Mouse (Mus musculus) MEL (cell line): ENCODE measurements around the gene Rhoa. TPM values are rescaled to one million over a fixed set of nuclear protein-coding genes. Genes with fewer than 3 reads are reported as not detected.
A peak's percentile ranks its signal among the peaks of the same experiment; 100 is the strongest.

Experiments
- DNase-seq: peaks from one replicate; pipeline ENCODE4 v3.0.0; 2011; ENCODE audit warnings: low read depth, low spot score
- H3K27ac ChIP-seq: 2 replicates; pipeline ENCODE4 v1.5.1; 2012; ENCODE audit warnings: low read depth, mild to moderate bottlenecking, control low read depth, low read length, moderate library complexity; ENCODE audit not compliant: control insufficient read depth
- H3K27me3 ChIP-seq, 2 experiments: fragments of 150-350 bp in 1 of 2; sonication (generic) in 1 of 2; 2 replicates each; pipeline ENCODE4 v1.6.1; 2012; ENCODE audit warnings: low read length in 2 of 2, mild to moderate bottlenecking in 2 of 2, improper control_type of control experiment in 1 of 2, moderate library complexity in 1 of 2; ENCODE audit not compliant: insufficient read depth in 2 of 2, control insufficient read depth in 1 of 2
- H3K36me3 ChIP-seq, 2 experiments: 2 replicates each; pipeline ENCODE4 v1.6.1; 2012 to 2014; ENCODE audit warnings: low read length in 2 of 2, improper control_type of control experiment in 1 of 2, inconsistent platforms in 1 of 2, mild to moderate bottlenecking in 1 of 2; ENCODE audit not compliant: insufficient read depth in 2 of 2, control insufficient read depth in 1 of 2
- H3K4me1 ChIP-seq, 2 experiments: fragments of 150-350 bp in 1 of 2; sonication (generic) in 1 of 2; 2 replicates each; pipeline ENCODE4 v1.6.1; 2012; ENCODE audit warnings: low read length in 2 of 2, improper control_type of control experiment in 1 of 2, mild to moderate bottlenecking in 1 of 2; ENCODE audit not compliant: insufficient read depth in 2 of 2, control insufficient read depth in 1 of 2
- H3K4me3 ChIP-seq, 2 experiments: fragments of 150-350 bp in 1 of 2; sonication (generic) in 1 of 2; 2 replicates each; pipeline ENCODE4 v1.5.1; 2012; ENCODE audit warnings: low read depth in 2 of 2, low read length in 2 of 2, mild to moderate bottlenecking in 2 of 2, moderate library complexity in 2 of 2, control low read depth in 1 of 2, improper control_type of control experiment in 1 of 2; ENCODE audit not compliant: control insufficient read depth in 1 of 2, insufficient read depth in 1 of 2
- H3K79me2 ChIP-seq: 2 replicates; pipeline ENCODE4 v1.6.1; 2012; ENCODE audit warnings: mild to moderate bottlenecking, low read length, moderate library complexity; ENCODE audit not compliant: control insufficient read depth, poor library complexity, insufficient read depth
- H3K9ac ChIP-seq: 2 replicates; pipeline ENCODE4 v1.6.1; 2012; ENCODE audit warnings: low read depth, mild to moderate bottlenecking, control low read depth, low read length, moderate library complexity; ENCODE audit not compliant: control insufficient read depth, poor library complexity, severe bottlenecking
- H3K9me3 ChIP-seq: fragments of 150-350 bp; sonication (generic); replicated peaks from 2 replicates; pipeline ENCODE4 v1.6.1; 2012; ENCODE audit warnings: mild to moderate bottlenecking, low read length, improper control_type of control experiment, moderate library complexity; ENCODE audit not compliant: insufficient read depth
- CHD1 ChIP-seq: IDR thresholded peaks from 2 replicates; pipeline ENCODE4 v1.6.1; 2012; ENCODE audit warnings: low read depth, mild to moderate bottlenecking, inconsistent platforms, low read length, improper control_type of control experiment
- CHD2 ChIP-seq: IDR thresholded peaks from 2 replicates; pipeline ENCODE4 v1.6.1; 2011; ENCODE audit warnings: low read length, improper control_type of control experiment
- CTCF ChIP-seq, 3 experiments: IDR thresholded peaks in 2 of 3; conservative IDR thresholded peaks in 1 of 3; 2 replicates each; pipeline ENCODE4 v1.5.1; 2011 to 2012; ENCODE audit warnings: low read length in 3 of 3, low read depth in 2 of 3, mild to moderate bottlenecking in 2 of 3, improper control_type of control experiment in 1 of 3, inconsistent platforms in 1 of 3, mixed read lengths in 1 of 3, moderate library complexity in 1 of 3; ENCODE audit not compliant: control insufficient read depth in 1 of 3, insufficient read depth in 1 of 3, poor library complexity in 1 of 3, severe bottlenecking in 1 of 3
- ELF1 ChIP-seq: IDR thresholded peaks from 2 replicates; pipeline ENCODE4 v1.6.1; 2014; ENCODE audit warnings: low read depth, mild to moderate bottlenecking, inconsistent platforms, low read length, improper control_type of control experiment, moderate library complexity
- EP300 ChIP-seq, 2 experiments: IDR thresholded peaks; 2 replicates each; pipeline ENCODE4 v1.6.1; 2011; ENCODE audit warnings: improper control_type of control experiment in 2 of 2, low read length in 2 of 2, low read depth in 1 of 2, mild to moderate bottlenecking in 1 of 2
- ETS1 ChIP-seq: IDR thresholded peaks from 2 replicates; pipeline ENCODE4 v1.6.1; 2012; ENCODE audit warnings: low read depth, mild to moderate bottlenecking, inconsistent platforms, low read length, improper control_type of control experiment, moderate library complexity
- GATA1 ChIP-seq: IDR thresholded peaks from 2 replicates; pipeline ENCODE4 v1.6.1; 2011; ENCODE audit warnings: low read depth, low read length, improper control_type of control experiment
- KAT2A ChIP-seq: conservative IDR thresholded peaks from 2 replicates; pipeline ENCODE4 v1.6.1; 2012; ENCODE audit warnings: low read depth, low read length, improper control_type of control experiment, inconsistent platforms
- MAX ChIP-seq: IDR thresholded peaks from 2 replicates; pipeline ENCODE4 v1.6.1; 2011; ENCODE audit warnings: low read length, improper control_type of control experiment
- MAZ ChIP-seq: IDR thresholded peaks from 2 replicates; pipeline ENCODE4 v1.6.1; 2012; ENCODE audit warnings: low read depth, mild to moderate bottlenecking, inconsistent platforms, low read length, improper control_type of control experiment
- MEF2A ChIP-seq: IDR thresholded peaks from 2 replicates; pipeline ENCODE4 v1.6.1; 2014; ENCODE audit warnings: low read depth, mild to moderate bottlenecking, inconsistent platforms, low read length, improper control_type of control experiment; ENCODE audit not compliant: poor library complexity, insufficient replicate concordance, severe bottlenecking; ENCODE audit errors: extremely low read depth
- MXI1 ChIP-seq: IDR thresholded peaks from 2 replicates; pipeline ENCODE4 v1.6.1; 2011; ENCODE audit warnings: mild to moderate bottlenecking, low read depth, low read length, improper control_type of control experiment
- MYC ChIP-seq: IDR thresholded peaks from 2 replicates; pipeline ENCODE4 v1.6.1; 2011; ENCODE audit warnings: low read depth, mild to moderate bottlenecking, low read length, improper control_type of control experiment, moderate library complexity
- NRF1 ChIP-seq: IDR thresholded peaks from 2 replicates; pipeline ENCODE4 v1.6.1; 2014; ENCODE audit warnings: low read depth, mild to moderate bottlenecking, inconsistent platforms, low read length, improper control_type of control experiment, moderate library complexity; ENCODE audit not compliant: poor library complexity, insufficient read depth, severe bottlenecking
- POLR2A ChIP-seq, 2 experiments: IDR thresholded peaks; 2 replicates each; pipeline ENCODE4 v1.6.1; 2011 to 2012; ENCODE audit warnings: low read length in 2 of 2, mild to moderate bottlenecking in 2 of 2, control low read depth in 1 of 2, improper control_type of control experiment in 1 of 2, low read depth in 1 of 2, moderate library complexity in 1 of 2; ENCODE audit not compliant: control insufficient read depth in 1 of 2, insufficient read depth in 1 of 2, poor library complexity in 1 of 2
- POLR2AphosphoS2 ChIP-seq: IDR thresholded peaks from 2 replicates; pipeline ENCODE4 v1.6.1; 2011; ENCODE audit warnings: low read length, improper control_type of control experiment
- POLR2AphosphoS5 ChIP-seq: IDR thresholded peaks from 2 replicates; pipeline ENCODE4 v1.6.1; 2012; ENCODE audit warnings: low read depth, borderline replicate concordance, mild to moderate bottlenecking, inconsistent platforms, low read length, moderate library complexity, mixed read lengths
- RAD21 ChIP-seq: IDR thresholded peaks from 2 replicates; pipeline ENCODE4 v1.6.1; 2011; ENCODE audit warnings: mild to moderate bottlenecking, low read depth, low read length, improper control_type of control experiment
- RCOR1 ChIP-seq: IDR thresholded peaks from 2 replicates; pipeline ENCODE4 v1.6.1; 2012; ENCODE audit warnings: low read depth, mild to moderate bottlenecking, inconsistent platforms, low read length, improper control_type of control experiment
- SIN3A ChIP-seq: IDR thresholded peaks from 2 replicates; pipeline ENCODE4 v1.6.1; 2012; ENCODE audit warnings: low read length, improper control_type of control experiment, inconsistent platforms
- SMC3 ChIP-seq: IDR thresholded peaks from 2 replicates; pipeline ENCODE4 v1.6.1; 2011; ENCODE audit warnings: low read depth, low read length, improper control_type of control experiment
- TAL1 ChIP-seq: IDR thresholded peaks from 2 replicates; pipeline ENCODE4 v1.6.1; 2012; ENCODE audit warnings: mild to moderate bottlenecking, inconsistent platforms, low read length, moderate library complexity, mixed read lengths
- TBP ChIP-seq: IDR thresholded peaks from 2 replicates; pipeline ENCODE4 v1.8.0; 2011; ENCODE audit warnings: low read depth, low read length, improper control_type of control experiment
- UBTF ChIP-seq: IDR thresholded peaks from 2 replicates; pipeline ENCODE4 v1.6.1; 2012; ENCODE audit warnings: low read depth, mild to moderate bottlenecking, inconsistent platforms, low read length, improper control_type of control experiment, moderate library complexity, borderline replicate concordance; ENCODE audit not compliant: insufficient read depth
- USF1 ChIP-seq: IDR thresholded peaks from 2 replicates; pipeline ENCODE4 v1.6.1; 2014; ENCODE audit warnings: low read depth, mild to moderate bottlenecking, inconsistent platforms, low read length, improper control_type of control experiment, moderate library complexity
- USF2 ChIP-seq, 2 experiments: IDR thresholded peaks; 2 replicates each; pipeline ENCODE4 v1.6.1; 2011 to 2012; ENCODE audit warnings: improper control_type of control experiment in 2 of 2, low read length in 2 of 2, borderline replicate concordance in 1 of 2, inconsistent platforms in 1 of 2, low read depth in 1 of 2, mild to moderate bottlenecking in 1 of 2; ENCODE audit not compliant: insufficient read depth in 1 of 2
- ZKSCAN1 ChIP-seq: IDR thresholded peaks from 2 replicates; pipeline ENCODE4 v1.6.1; 2012; ENCODE audit warnings: low read depth, mild to moderate bottlenecking, inconsistent platforms, low read length, improper control_type of control experiment, moderate library complexity
- polyA plus RNA-seq, 2 experiments: library from polyadenylated mRNA; stranded (reverse) in 1 of 2; unstranded in 1 of 2; fragments of >175 nt in 1 of 2; fragments of >200 nt in 1 of 2; gene quantifications; 2 replicates each; pipeline versions ENCODE4 v1.2.1 to v1.2.4; 2012; ENCODE audit warnings: low replicate concordance in 2 of 2, low read depth in 1 of 2; ENCODE audit not compliant: insufficient read length in 2 of 2, insufficient read depth in 1 of 2, missing spikeins in 1 of 2
- total RNA-seq: library from RNA; depleted of rRNA; stranded (reverse); fragments of 300-350 nt; gene quantifications from 2 replicates; pipeline ENCODE4 v1.2.3, GENCODE M21; 2012

Rhoa gene
- total and polyA plus RNA-seq, 3 experiments, result 80.9 to 241 TPM; not detected in 1

- H3K4me1 ChIP-seq, result peaks cover 4 to 21% of the 10 kb centered on the region in 2 experiments; a peak in 3 of 4 replicates
These were observed 647 bp downstream of the Rhoa start for GRCm38 (mm10) chr9:108306571-108306980.

GRCm38 (mm10) chr9:108307021-108307807 is 1.3 kb downstream of the Rhoa start:
- H3K9ac ChIP-seq, result peak overlapping the region; percentile 99
- H3K27ac ChIP-seq, result peak overlapping the region; percentile 90
- peaks cover 2 to 46% of the 10 kb centered on the region in 2 experiments; a peak in 3 of 4 replicates for H3K36me3 ChIP-seq
- peaks cover 4 to 21% of the 10 kb centered on the region in 2 experiments; a peak in 3 of 4 replicates for H3K4me1 ChIP-seq
- H3K27me3 ChIP-seq, result no peaks in the 10 kb centered on the region
- H3K79me2 ChIP-seq, result peaks cover 60% of the 10 kb centered on the region
- DNase-seq, result peak; percentile 64
- H3K9me3 ChIP-seq, result no peaks in the 10 kb centered on the region
- peak overlapping the region; percentile 87 to 98 for H3K4me3 ChIP-seq
- TF ChIP-seq USF2 (IDR thresholded peaks at IDR 0.05; ENCODE audit: borderline replicate concordance in 1 of 2, insufficient read depth in 1 of 2, low read depth in 1 of 2, low read length in 2 of 2) (peak; percentile 35 to 73; a peak in 3 of 4 replicates), TBP (no peak), CHD2 (no peak), RAD21 (no peak), CHD1 (0 out of 2 replicates have a peak, but pooled peaks have one; percentile 41), TAL1 (no peak), USF1 (peak; percentile 93), MXI1 (peak; percentile 90), MYC (no peak), NRF1 (no peak), POLR2AphosphoS5 (no peak), GATA1 (no peak), UBTF (no peak; the same call in 1 of the 2 replicates), CTCF (IDR thresholded peaks at IDR 0.05 in 2 of 3, conservative IDR thresholded peaks at IDR 0.05 in 1 of 3; ENCODE audit: control insufficient read depth in 1 of 3, insufficient read depth in 1 of 3, low read depth in 2 of 3, low read length in 3 of 3, poor library complexity in 1 of 3, severe bottlenecking in 1 of 3) (no peak), MEF2A (no peak), ETS1 (no peak), ZKSCAN1 (no peak), POLR2AphosphoS2 (no peak), POLR2A (IDR thresholded peaks at IDR 0.05; ENCODE audit: control insufficient read depth in 1 of 2, insufficient read depth in 1 of 2, low read depth in 1 of 2, low read length in 2 of 2, poor library complexity in 1 of 2) (no peak), MAX (peak; percentile 94), SIN3A (peak; percentile 86), EP300 (IDR thresholded peaks at IDR 0.05; ENCODE audit: low read depth in 1 of 2, low read length in 2 of 2) (no peak), RCOR1 (no peak)

More at GRCm38 (mm10) chr9:108306571-108306980, 647 bp downstream of the Rhoa start:
- Histone ChIP-seq H3K36me3 (peaks cover 2 to 42% of the 10 kb centered on the region in 2 experiments; a peak in 3 of 4 replicates), H3K9ac (peak overlapping the region; percentile 99), H3K4me3 (peak overlapping the region; percentile 87 to 98), H3K79me2 (peaks cover 54% of the 10 kb centered on the region), H3K27me3 (no peaks in the 10 kb centered on the region), H3K27ac (peak overlapping the region; percentile 99), H3K9me3 (no peaks in the 10 kb centered on the region)
- peak; percentile 81 for DNase-seq
- TF ChIP-seq MAX (peak; percentile 37; the same call in 1 of the 2 replicates), NRF1 (0 out of 2 replicates have a peak, but pooled peaks have one; percentile 27), POLR2AphosphoS5 (no peak), UBTF (peak; percentile 97; the same call in 1 of the 2 replicates), SIN3A (peak; percentile 52; the same call in 1 of the 2 replicates), KAT2A (no peak), EP300 (IDR thresholded peaks at IDR 0.05; ENCODE audit: low read depth in 1 of 2, low read length in 2 of 2) (peak in 1 of 2 experiments; percentile 23; a peak in 3 of 4 replicates), MAZ (peak; percentile 93; the same call in 1 of the 2 replicates), POLR2A (IDR thresholded peaks at IDR 0.05; ENCODE audit: control insufficient read depth in 1 of 2, insufficient read depth in 1 of 2, low read depth in 1 of 2, low read length in 2 of 2, poor library complexity in 1 of 2) (peak in 1 of 2 experiments; percentile 9; a peak in 1 of 4 replicates), GATA1 (no peak), SMC3 (no peak), MXI1 (peak; percentile 74; the same call in 1 of the 2 replicates), ELF1 (peak; percentile 58)
